Mouse (Mus musculus) ovary, postnatal 36 days (tissue): ENCODE results near the gene Sspn.

Source experiments
- DNase-seq: peaks from one replicate; pipeline ENCODE4 v3.0.0; 2022; ENCODE audit warnings: low spot score, mixed read lengths

Sspn gene

GRCm38 (mm10) chr6:145931341-145931740 is at the start of gene Sspn:
TSS of gene Sspn (plus strand) at chr6:145931641.
- no peak for DNase-seq

GRCm38 (mm10) chr6:145883010-145883409 is 48.4 kb upstream of the Sspn start:
- no peak for DNase-seq

GRCm38 (mm10) chr6:145883668-145884067 is 47.8 kb upstream of the Sspn start:
- no peak for DNase-seq

- no peak for DNase-seq
These were observed 46.4 kb upstream of the Sspn start for GRCm38 (mm10) chr6:145885069-145885468.

- no peak for DNase-seq
These were observed 45.2 kb upstream of the Sspn start for GRCm38 (mm10) chr6:145886277-145886676.

- DNase-seq, result no peak
These were observed 43.7 kb upstream of the Sspn start for GRCm38 (mm10) chr6:145887719-145888118.

- DNase-seq, result no peak
These were observed 39.5 kb upstream of the Sspn start for GRCm38 (mm10) chr6:145891951-145892350.

GRCm38 (mm10) chr6:145892381-145893265 is 38.8 kb upstream of the Sspn start:
- no peak for DNase-seq

- DNase-seq, result no peak
These were observed 37.9 kb upstream of the Sspn start for GRCm38 (mm10) chr6:145893366-145894021.

GRCm38 (mm10) chr6:145894669-145895342 is 36.6 kb upstream of the Sspn start:
- no peak for DNase-seq

GRCm38 (mm10) chr6:145904169-145904568 is 27.3 kb upstream of the Sspn start:
- DNase-seq, result no peak

GRCm38 (mm10) chr6:145904616-145905015 is 26.8 kb upstream of the Sspn start:
- DNase-seq, result no peak

- no peak for DNase-seq
These were observed 25.1 kb upstream of the Sspn start for GRCm38 (mm10) chr6:145906096-145906890.

GRCm38 (mm10) chr6:145909943-145910342 is 21.5 kb upstream of the Sspn start:
- no peak for DNase-seq

- peak; percentile 24 for DNase-seq
These were observed 20.7 kb upstream of the Sspn start for GRCm38 (mm10) chr6:145910469-145911426.

GRCm38 (mm10) chr6:145912232-145912631 is 19.2 kb upstream of the Sspn start:
- DNase-seq, result no peak

GRCm38 (mm10) chr6:145915435-145915834 is 16.0 kb upstream of the Sspn start:
- no peak for DNase-seq

- no peak for DNase-seq
These were observed 15.0 kb upstream of the Sspn start for GRCm38 (mm10) chr6:145916401-145916800.

- no peak for DNase-seq
These were observed 13.2 kb upstream of the Sspn start for GRCm38 (mm10) chr6:145918236-145918635.

GRCm38 (mm10) chr6:145923594-145923993 is 7.8 kb upstream of the Sspn start:
- no peak for DNase-seq
